Mouse (Mus musculus) kidney, adult 2 months (tissue): ENCODE results near the gene Pik3r1.

Experiments used
- CTCF ChIP-seq: fragments of 200-500 bp; conservative IDR thresholded peaks from 2 replicates; pipeline ENCODE4 v1.5.1; 2011; ENCODE audit warnings: low read depth, mild to moderate bottlenecking, control low read depth, low read length, moderate library complexity, mixed read lengths; ENCODE audit not compliant: insufficient read depth, insufficient read length
- POLR2A ChIP-seq: fragments of 200-500 bp; IDR thresholded peaks from one replicate; pipeline ENCODE4 v1.6.1; 2011; ENCODE audit warnings: low read depth, low read length, control low read depth

- no peak for TF ChIP-seq POLR2A
- TF ChIP-seq CTCF, result no peak
Measured at GRCm38 (mm10) chr13:101767013-101767808, 806 bp downstream of the Pik3r1 start.
